Mouse (Mus musculus) adrenal gland, adult 2 months (tissue): ENCODE measurements at regions not wholly inside any gene's neighbourhood (a gene's known extent, or its start where the extent isn't known, plus 50 kb on each side); places are given as distances from the start of the nearest gene placed in this dataset.
A peak's percentile ranks its signal among the peaks of the same experiment; 100 is the strongest.

Source experiments
- DNase-seq: peaks from one replicate; pipeline ENCODE4 v3.0.0; 2021

GRCm38 (mm10) chr13:72809226-72809625 is 180.6 kb downstream of the Irx2 start:
- no peak for DNase-seq

DNA sequence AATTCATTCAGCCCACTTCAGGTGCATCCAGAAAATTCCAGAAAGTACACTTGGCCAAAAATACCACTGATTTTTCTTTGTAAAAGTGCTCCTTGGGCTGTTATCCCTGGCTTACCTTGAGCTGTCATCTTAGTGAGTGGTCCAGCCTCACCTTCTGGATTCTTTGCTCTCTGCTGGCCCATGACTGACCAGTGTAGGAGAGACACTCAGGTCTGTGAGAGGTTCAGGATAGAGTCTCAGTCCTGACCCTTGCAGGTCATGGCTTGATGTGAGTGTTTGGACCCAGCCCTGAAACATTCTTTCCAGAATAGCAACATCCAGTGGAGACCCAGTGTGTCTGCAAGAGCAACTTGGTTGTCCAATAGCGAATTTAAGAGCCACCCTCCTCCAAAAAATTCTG is 182.0 kb downstream of the Irx2 start:
- DNase-seq = no peak

GRCm38 (mm10) chr13:72814616-72815015 is 186.0 kb downstream of the Irx2 start:
- DNase-seq = no peak

DNA sequence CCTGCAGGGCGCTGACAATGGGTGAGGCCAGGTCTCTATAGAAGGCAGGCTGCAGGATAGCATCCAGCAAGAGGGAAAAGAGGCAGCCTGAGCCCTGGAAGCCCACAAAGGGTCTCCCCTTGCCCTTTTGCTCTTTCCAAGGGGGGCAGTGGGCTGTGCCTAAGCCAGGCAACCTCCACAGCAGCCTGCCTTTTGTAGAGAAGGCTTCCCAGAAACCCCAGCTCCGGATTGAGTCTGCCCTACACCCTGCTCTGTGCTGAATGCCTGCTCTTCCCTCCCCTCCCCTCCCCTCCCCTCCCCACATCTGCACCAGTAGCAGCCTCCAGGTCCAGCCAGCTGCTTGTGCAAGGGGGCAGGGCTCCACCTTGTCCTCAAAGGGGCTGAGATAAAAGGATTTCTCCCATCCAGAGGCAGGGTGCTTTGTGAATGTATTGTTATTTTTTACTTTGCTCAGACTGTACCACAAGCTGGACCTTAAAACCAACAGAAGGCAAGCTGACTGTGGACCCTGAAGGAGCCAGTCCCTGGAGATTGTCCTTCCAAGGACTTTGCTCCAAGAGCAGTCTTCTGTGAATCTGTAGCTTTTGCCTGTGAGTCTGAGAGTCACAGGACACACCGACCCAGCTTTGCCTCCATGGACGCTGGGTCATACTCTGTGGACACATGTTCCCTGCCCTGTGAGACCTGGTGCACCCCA is 186.8 kb downstream of the Irx2 start:
- DNase-seq = no peak

DNA sequence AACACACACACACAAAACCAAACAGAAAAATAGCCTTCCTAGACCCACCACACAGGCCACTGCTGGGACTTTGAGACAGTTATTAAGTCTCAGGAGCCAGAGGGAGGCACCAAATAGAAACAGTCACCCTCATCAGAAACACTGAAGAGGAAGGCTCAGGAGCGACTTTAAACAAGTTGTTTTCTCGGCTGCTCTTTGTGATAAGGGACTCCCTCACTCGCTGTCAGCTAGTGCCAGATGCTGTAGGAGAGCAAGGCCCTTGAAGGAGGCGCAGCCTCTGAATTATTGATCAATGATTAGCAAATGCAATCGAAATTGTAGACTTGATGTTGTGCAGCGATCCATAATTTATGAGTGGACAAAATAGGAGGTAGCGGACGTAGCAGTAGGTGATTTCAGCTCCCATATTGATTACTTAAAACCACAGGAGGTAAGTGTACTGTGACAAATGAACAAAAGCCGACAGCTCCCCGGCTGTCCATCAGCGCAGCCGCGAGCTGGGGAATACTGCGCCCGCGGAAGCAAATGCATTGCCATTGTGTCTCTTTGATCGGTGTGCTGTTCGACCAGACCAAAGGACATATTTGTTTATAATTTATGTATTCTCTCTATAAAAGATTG is 187.4 kb downstream of the Irx2 start:
- no peak for DNase-seq

GRCm38 (mm10) chr13:72816856-72817255 is 188.2 kb downstream of the Irx2 start:
- no peak for DNase-seq

DNA sequence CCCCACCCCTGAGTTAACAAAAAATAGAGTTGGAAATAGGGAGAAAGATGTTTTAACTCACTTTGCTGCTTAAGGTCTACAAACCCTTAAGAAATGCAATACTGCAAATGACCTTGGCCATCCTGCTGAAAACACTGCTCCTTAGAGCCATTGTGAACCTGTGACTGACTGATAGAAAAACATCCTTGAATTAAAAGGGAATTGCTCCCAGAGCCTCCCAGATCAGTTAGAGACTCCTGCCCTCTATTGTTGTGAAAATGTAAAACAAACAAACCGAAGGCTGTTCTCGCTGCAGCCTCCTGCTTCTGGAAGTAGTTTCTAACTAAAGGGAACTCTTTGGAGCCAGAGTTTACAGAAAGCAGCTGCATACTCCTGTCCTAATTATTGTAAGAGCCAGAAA is 188.9 kb downstream of the Irx2 start:
- DNase-seq = no peak

- no peak for DNase-seq
Observed at GRCm38 (mm10) chr13:72817930-72818329, 189.3 kb downstream of the Irx2 start.

DNA sequence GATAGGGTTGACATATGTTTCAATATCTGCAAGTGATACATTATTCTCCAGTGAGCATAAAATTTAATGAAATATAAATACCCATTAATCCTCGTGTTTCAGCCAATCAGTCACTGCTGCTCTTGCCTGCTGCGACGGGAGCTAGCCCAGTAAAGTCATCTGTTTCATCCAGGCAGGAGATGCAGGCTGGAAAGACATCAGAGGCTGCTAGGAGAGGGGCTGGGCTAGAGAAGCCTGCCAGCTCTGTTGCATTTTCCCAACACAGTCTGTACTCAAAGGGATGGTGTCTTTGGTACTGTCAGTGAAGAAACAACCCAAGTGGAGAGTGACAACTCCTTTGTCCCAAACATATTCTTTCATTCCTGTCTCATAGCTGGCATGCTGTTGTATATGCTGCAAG is 198.0 kb downstream of the Irx2 start:
- no peak for DNase-seq

GRCm38 (mm10) chr13:72829331-72829730 is 200.7 kb downstream of the Irx2 start:
- no peak for DNase-seq

DNA sequence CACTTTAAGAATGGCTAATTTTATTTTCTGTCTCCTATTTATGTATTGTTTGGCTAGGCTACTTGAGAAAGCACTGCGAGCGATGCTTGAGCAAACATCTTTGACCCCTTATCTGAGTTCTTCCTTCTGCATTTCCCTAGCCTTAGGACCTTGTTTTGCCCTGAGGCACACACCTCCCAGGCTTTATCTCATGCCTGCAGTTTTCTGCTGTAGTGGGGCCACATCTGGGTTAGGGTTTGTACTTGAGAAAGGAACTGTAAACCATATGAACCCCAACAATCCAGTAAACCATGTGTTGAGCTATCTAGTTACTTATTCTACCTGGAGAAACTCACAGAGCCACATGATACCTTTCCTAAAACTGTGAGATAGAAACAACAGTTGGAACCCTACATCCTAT is 204.7 kb downstream of the Irx2 start:
- DNase-seq = no peak

GRCm38 (mm10) chr13:72837016-72837415 is 208.4 kb downstream of the Irx2 start:
- no peak for DNase-seq

DNA sequence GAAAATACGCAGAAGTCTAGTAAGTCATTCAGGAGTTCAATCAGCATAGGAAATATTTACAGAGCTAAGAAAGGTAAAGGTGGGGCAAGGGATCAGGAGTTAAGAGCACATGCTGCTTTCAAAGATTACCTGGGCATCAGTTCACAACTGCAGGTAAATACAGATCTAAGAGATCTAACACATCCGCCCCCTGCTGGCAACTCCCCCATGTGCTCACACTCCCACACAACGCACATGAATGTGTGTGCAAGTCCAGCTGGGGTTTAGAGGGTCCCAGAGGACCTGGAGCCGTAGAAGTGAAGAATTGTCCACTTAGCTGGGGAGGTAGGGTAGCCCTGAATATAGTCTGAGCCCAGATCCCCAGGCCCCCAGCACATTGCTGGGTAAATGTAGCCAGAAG is 219.5 kb downstream of the Irx2 start:
- DNase-seq = no peak

GRCm38 (mm10) chr13:72849841-72850240 is 221.2 kb downstream of the Irx2 start:
- DNase-seq = no peak

- no peak for DNase-seq
Observed at GRCm38 (mm10) chr13:72852896-72853295, 224.3 kb downstream of the Irx2 start.

GRCm38 (mm10) chr13:72875921-72876320 is 247.3 kb downstream of the Irx2 start:
- no peak for DNase-seq

DNA sequence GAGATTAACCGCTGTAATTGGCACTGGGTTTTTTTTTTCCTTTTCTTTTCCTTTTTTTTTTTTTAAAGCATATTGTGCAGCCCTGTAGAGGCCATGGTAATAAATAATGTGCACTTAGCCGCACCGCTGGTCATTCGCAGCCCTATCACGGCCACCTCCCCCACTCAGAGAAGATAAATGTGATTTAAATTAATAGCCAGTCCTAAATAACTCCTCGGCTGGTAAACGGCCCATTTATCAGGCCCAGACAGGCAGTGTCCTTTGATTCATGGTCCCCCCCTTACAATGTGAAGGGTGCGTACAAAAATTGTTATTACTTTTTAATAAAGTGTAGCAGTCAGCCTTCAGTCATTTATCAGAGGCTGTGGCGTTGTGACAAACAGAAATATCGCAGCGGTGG is 266.4 kb downstream of the Irx2 start:
- DNase-seq = peak; percentile 6

GRCm38 (mm10) chr13:72902576-72902975 is 274.0 kb downstream of the Irx2 start:
- DNase-seq = no peak

DNA sequence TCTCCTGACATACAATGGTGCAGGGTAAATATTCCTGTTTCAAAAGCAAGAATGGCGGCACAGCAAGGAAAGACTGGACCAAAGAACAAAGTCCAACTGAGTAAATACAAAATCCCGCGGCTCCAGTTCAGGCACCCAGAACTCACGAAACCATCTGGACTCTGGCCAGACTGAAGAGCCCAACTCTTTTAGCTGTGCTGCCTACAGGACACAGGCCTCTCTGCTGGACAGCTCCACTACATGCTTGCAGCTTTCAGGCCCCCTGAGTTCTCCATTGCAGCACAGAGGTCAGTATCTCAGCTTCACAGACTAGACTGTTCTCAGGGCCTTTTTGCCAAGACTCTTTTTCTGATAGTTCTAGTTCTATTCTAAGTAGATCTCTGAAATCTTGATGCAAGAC is 290.3 kb downstream of the Irx2 start:
- no peak for DNase-seq

DNA sequence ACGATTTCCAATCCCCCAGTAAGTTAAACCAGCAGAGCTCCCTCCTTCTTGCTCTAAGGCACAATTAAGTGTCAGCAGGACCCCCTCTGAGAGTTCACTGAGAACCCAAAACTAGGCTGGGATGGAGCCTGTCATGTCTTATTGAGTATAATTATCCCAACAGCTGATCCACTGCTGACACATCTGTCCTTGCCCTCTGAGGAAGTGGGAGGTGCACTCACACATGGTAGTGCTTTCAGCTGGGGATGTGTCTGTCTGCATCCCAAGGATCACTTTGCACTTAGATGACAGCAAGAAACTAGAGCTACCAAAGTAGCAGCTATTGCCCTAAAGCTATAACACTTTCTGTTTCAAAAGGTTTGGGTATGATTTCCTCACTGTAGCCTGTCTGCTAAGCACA is 291.7 kb downstream of the Irx2 start:
- DNase-seq = no peak

GRCm38 (mm10) chr13:72924560-72925135 is 296.0 kb downstream of the Irx2 start:
- no peak for DNase-seq

DNA sequence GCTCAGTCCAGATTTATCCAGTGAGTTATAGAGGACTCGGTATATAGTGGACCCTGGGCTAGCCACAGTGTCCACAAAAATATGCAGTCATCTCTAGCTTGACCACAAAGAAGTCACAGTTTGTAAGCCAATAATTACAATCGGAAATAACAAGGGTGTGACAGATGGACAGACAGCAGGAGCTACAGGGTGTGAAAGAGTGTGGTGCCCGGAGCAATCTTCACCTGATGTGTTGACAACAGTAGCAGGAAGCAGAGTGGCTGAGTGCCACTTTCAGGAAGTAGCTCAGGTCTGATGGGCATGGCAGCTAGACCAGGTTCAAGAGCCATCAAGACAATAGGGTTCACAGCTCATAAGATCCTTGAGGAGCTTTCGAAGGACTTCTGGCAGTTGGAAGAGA is 308.6 kb downstream of the Irx2 start:
- no peak for DNase-seq

DNA sequence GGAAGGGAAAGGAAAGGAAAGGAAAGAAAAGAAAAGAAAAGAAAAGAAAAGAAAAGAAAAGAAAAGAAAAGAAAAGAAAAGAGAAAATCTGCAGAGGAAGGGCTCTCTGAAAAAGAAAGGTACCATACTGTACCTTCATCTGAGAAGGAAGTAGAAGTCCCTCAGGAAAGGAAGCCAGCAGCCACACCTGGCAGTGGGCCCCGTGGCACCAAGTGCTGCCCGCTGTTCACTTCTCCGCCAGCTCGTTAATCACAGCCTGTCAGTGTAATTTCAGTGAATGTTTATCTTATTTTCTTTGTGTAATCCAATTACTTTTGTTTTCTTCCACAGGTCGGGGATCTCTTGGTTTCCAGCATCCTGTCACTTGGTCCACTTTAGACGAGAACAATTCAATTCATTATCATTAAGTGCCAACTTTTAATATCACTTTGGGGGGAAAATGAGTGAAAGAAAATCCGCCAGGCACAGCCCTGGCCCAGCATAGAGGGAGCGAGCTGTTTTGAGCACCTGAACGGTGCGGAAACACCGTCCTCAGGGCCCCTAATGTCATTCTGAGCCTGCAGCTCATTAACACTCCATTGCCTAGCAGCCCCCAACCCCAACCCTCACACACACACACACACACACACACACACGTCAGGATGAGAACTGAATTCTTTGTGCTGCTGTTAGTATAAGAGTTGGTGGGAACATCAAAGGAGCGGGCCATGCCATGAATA is 309.7 kb downstream of the Irx2 start:
- DNase-seq = no peak
